Comparison of ENCODE assay signal across 15 mouse cellular contexts in genomic region chr7:115380989-115381610, GRCm38 (mm10).
A peak's percentile ranks its signal among the peaks of the same experiment; 100 is the strongest.
DNase-seq lines count a peak whose midpoint lies in the region; ATAC-seq lines count a peak whose summit lies in the region.
"Had no signal": no experiment of that assay in that cellular context is flagged by ENCODE, and none has a peak within 500 bp of the region (broad histone marks: within the 10 kb centered on the region; RNA-seq: fewer than 3 reads in every experiment).

No protein-coding gene starts in this region.

- no peaks in the 10 kb centered on the region for H3K27me3 ChIP-seq in hindbrain, embryonic 15.5 days
- H3K27me3 ChIP-seq: Patski had no signal

- H3K4me2 ChIP-seq in hindbrain, embryonic 15.5 days, result no peak overlapping the region

- no peak overlapping the region for H3K4me3 ChIP-seq in hindbrain, embryonic 15.5 days
- H3K4me3 ChIP-seq: erythroblast, embryonic 14.5 days had no signal

- peak; percentile 4 to 5 for DNase-seq in heart, adult 18-20 months
- no peak for DNase-seq in heart, adult 8-10 months (ENCODE audit: low spot score)
- DNase-seq in ovary, postnatal 36 days (ENCODE audit: low spot score), result peak; percentile 49
- no peak for DNase-seq in ovary, adult 18-20 months (ENCODE audit: low spot score)
- DNase-seq in right cerebral cortex, postnatal 4 days, result no peak
- DNase-seq: adrenal gland, postnatal 25 days; cerebellum, adult 2 months; gastrocnemius, postnatal 14 days; kidney, postnatal 36 days; lung, adult 2 months; thymus, adult 18-20 months had no signal

- peak overlapping the region; percentile 7; the same call in 1 of the 2 replicates for H3K27ac ChIP-seq in hindbrain, embryonic 15.5 days (replicated peaks)

- H3K9ac ChIP-seq in hindbrain, embryonic 15.5 days, result no peak overlapping the region

- H3K36me3 ChIP-seq in hindbrain, embryonic 15.5 days, result no peaks in the 10 kb centered on the region

- no peak for ATAC-seq in hindbrain, embryonic 15.5 days (ENCODE audit: low FRiP score, low read depth)
- no peak for ATAC-seq in megakaryocyte, adult 5-6 weeks (ENCODE audit: poor library complexity, severe bottlenecking)
- ATAC-seq: Patski had no signal

- WGBS in hindbrain, embryonic 15.5 days, result 24% methylated on average over 8 of the region's 8 CpGs

- peaks cover 8% of the 10 kb centered on the region; the same call in 1 of the 2 replicates for H3K4me1 ChIP-seq in hindbrain, embryonic 15.5 days (replicated peaks)

- no peaks in the 10 kb centered on the region for H3K9me3 ChIP-seq in hindbrain, embryonic 15.5 days

Comparison
In these comparisons a context has a peak if more than half of its experiments do, and no peak if none do; other contexts are left out.
1. DNase-seq: peak in heart, adult 18-20 months (2 of 2) and ovary, postnatal 36 days (single experiment); none in heart, adult 8-10 months (single experiment), ovary, adult 18-20 months (single experiment) and right cerebral cortex, postnatal 4 days (single experiment).